Mouse (Mus musculus): ENCODE measurements around the gene Psen2. TPM values are rescaled to one million over a fixed set of nuclear protein-coding genes. Genes with fewer than 3 reads are reported as not detected.

The Psen2 gene
- 19.2 and 20.3 TPM in 2 replicates for polyA plus RNA-seq (2015; fragmentation: Nextera tagmentation; extraction: Ambion mirVana)

DNA sequence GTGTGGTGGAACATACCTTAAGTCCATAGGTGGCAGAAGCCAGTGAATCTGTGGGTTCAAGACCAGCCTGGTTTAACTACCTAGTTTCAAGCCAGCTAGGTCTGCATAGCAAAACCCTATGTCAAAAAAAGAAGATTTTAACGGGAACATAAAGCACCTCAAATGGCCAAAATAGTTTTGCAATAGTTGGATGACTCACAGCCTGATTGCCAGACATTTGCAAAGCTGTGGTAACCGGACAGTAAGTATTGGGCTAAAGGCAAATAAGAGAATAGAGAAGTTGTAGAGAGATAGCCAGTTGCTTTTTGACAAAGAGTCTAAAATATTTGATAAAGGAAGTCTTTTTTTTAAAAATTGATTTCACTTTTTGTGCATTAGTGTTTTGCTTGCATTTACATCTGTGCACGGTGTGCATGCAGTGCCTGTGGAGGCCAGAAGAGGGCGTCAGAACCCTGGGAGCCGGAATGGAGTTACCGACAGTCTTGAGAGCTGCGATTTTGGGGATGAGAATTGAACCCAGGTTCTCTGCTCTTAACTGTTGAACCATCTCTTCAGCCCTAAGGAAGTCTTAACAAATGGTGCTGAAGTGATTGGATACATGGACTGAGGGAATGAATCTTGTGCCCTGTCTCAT is at the start of gene Psen2:
Psen2 (minus strand) TSS at position 75 of the 634 bp plus-strand sequence.
- no peak within 1 kb of the TSS for H3K9ac ChIP-seq
- H3K4me2 ChIP-seq, result no peak within 1 kb of the TSS
- 24% methylated on average over 7 of the region's 7 CpGs for WGBS
- no peak for ATAC-seq (ENCODE audit: insufficient read depth, low FRiP score, low read depth)
- H3K27me3 ChIP-seq (replicated peaks), result no peaks in the 10 kb centered on the region
- no peak within 1 kb of the TSS for H3K4me3 ChIP-seq (replicated peaks)
- no peaks in the 10 kb centered on the region for H3K9me3 ChIP-seq
- H3K4me1 ChIP-seq, result 0 out of 2 replicates have a peak, but pooled peaks cover 5% of the 10 kb centered on the region
- H3K36me3 ChIP-seq, result no peaks in the 10 kb centered on the region
- H3K27ac ChIP-seq, result no peak within 1 kb of the TSS

DNA sequence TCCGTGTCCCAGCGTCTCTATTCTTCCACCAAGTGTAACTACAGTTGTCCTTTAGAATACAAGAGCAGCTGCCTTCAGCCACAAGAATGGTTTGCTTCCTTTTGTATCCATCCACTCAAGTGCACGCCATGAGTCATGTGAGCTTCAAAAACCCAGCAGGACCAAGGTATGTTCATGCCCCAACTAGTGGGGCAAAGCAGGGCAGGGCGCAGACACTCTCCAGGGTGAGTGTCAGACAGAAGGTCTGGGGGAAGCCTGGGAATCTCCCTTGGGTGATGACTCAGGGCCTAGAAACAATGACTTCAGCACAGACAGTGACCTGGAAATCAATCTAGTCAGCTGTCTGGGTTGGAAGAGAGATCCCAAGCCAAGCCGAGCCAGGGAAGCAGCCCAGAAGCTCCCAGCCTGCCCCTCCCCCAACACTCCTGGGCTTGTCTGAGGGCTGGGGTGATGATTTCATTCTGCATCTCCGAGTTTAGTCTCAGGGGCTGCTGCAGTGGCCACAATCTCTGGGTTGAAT is 49.6 kb upstream of the Psen2 start:
- 48% methylated on average over 6 of the region's 6 CpGs for WGBS
- Histone ChIP-seq H3K27me3 (replicated peaks) (no peaks in the 10 kb centered on the region), H3K4me3 (replicated peaks) (no peak overlapping the region), H3K4me2 (no peak overlapping the region), H3K9ac (no peak overlapping the region), H3K9me3 (no peaks in the 10 kb centered on the region), H3K4me1 (peaks cover 29% of the 10 kb centered on the region), H3K36me3 (no peaks in the 10 kb centered on the region), H3K27ac (peak overlapping the region; percentile 57; the same call in 1 of the 2 replicates)
- ATAC-seq (ENCODE audit: insufficient read depth, low FRiP score, low read depth), result peak; percentile 9; the same call in 1 of the 2 replicates

DNA sequence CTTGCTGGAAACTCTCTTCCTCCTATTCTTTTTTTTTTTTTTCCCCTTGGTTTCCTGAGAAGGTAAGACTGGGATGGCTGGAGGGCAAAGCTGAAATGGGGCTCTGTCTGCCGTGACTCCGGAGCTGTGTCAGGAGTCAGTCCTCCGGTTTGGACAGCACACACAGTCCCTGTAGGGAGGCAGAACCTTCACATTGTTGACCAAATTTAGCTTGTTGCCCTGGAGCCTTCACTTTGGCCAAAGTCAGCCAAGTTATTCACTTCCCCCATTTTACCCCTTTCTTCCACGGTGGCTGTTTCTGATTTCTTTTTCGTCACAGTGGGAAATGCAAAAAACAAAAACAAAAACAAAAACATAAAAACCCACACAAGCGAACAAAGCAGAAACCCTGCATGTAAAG is 49.0 kb upstream of the Psen2 start:
- no peaks in the 10 kb centered on the region for H3K27me3 ChIP-seq (replicated peaks)
- WGBS, result 65% methylated on average over 6 of the region's 6 CpGs
- H3K27ac ChIP-seq, result peak overlapping the region; percentile 57; the same call in 1 of the 2 replicates
- no peaks in the 10 kb centered on the region for H3K9me3 ChIP-seq
- no peaks in the 10 kb centered on the region for H3K36me3 ChIP-seq
- ATAC-seq (ENCODE audit: insufficient read depth, low FRiP score, low read depth), result no peak
- peaks cover 35% of the 10 kb centered on the region for H3K4me1 ChIP-seq
- no peak overlapping the region for H3K9ac ChIP-seq
- H3K4me3 ChIP-seq (replicated peaks), result no peak overlapping the region
- no peak overlapping the region for H3K4me2 ChIP-seq

DNA sequence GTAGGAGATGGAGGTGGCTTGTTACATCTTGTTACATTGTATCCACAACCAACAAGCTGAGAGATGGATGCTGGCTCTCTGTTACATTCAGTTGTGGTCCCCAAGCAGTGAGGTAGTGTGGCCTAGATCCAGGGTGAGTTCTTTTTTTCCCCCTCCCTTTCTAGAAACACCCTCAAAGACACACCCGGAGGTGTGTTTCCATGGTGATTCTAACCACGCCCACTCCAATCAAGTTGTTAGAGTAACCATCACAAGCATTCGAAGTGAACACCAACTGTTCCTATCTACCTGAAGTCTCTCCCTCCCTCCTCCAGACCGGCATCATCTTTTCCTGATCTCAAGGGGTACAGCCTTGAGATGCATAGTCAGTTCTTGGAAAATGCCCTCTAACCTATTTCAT is 45.7 kb upstream of the Psen2 start:
- H3K36me3 ChIP-seq, result no peaks in the 10 kb centered on the region

DNA sequence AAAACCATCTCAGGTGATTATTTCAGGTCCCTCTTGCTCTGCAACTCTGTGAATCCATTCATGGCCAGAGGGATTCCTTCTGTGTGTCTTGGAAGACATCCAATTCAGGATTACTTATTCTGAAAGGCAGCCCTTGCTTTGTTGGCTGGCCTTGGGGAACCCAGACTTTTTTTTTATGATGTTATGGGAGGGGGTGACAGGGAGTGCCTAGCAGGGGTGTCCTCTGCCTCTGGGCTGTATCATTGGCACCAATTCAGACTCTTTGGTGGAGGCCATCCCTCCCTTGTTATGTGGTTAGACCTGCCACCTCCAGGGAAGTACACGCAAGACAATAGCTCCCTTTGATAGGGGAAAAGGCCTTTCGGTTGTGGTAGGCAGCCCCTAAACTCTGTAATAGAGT is 44.4 kb upstream of the Psen2 start:
- peak; percentile 17; the same call in 1 of the 2 replicates for ATAC-seq (ENCODE audit: insufficient read depth, low FRiP score, low read depth)
- Histone ChIP-seq H3K4me2 (no peak overlapping the region), H3K27me3 (replicated peaks) (no peaks in the 10 kb centered on the region), H3K36me3 (no peaks in the 10 kb centered on the region), H3K9me3 (no peaks in the 10 kb centered on the region), H3K4me1 (peaks cover 18% of the 10 kb centered on the region), H3K9ac (no peak overlapping the region), H3K4me3 (replicated peaks) (no peak overlapping the region), H3K27ac (peak overlapping the region; percentile 33; the same call in 1 of the 2 replicates)
- 43% methylated on average over 2 of the region's 2 CpGs for WGBS

More for the DNA sequence above, 45.7 kb upstream of the Psen2 start:
- ATAC-seq (ENCODE audit: insufficient read depth, low FRiP score, low read depth), result no peak
- Histone ChIP-seq H3K27me3 (replicated peaks) (no peaks in the 10 kb centered on the region), H3K9ac (no peak overlapping the region), H3K27ac (no peak overlapping the region), H3K4me2 (no peak overlapping the region), H3K4me1 (peaks cover 23% of the 10 kb centered on the region), H3K4me3 (replicated peaks) (no peak overlapping the region), H3K9me3 (no peaks in the 10 kb centered on the region)
- 58% methylated on average over 4 of the region's 4 CpGs for WGBS

DNA sequence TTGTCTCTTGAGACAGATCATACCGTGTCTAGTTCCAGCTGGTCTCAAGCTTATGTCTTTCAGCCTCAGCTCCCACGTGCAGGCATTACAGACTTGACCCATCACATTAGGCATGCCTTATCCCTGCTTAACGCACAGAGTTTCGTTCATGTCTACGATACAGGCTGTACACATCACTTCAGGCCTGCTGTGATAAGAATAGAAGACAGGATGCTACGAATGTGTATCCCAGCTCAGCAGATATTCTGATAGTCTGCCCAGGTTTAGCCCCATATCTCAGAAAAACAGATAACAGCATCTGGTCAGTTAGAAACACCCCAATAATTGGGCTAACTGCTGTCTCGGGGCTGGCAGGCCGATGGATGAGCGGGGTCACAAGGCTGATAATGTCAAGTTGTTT is 43.7 kb upstream of the Psen2 start:
- Histone ChIP-seq H3K4me3 (replicated peaks) (no peak overlapping the region), H3K4me1 (peaks cover 20% of the 10 kb centered on the region), H3K9ac (no peak overlapping the region), H3K27me3 (replicated peaks) (no peaks in the 10 kb centered on the region), H3K27ac (no peak overlapping the region), H3K36me3 (no peaks in the 10 kb centered on the region), H3K4me2 (no peak overlapping the region), H3K9me3 (no peaks in the 10 kb centered on the region)
- WGBS, result 53% methylated on average over 9 of the region's 9 CpGs
- no peak for ATAC-seq (ENCODE audit: insufficient read depth, low FRiP score, low read depth)

DNA sequence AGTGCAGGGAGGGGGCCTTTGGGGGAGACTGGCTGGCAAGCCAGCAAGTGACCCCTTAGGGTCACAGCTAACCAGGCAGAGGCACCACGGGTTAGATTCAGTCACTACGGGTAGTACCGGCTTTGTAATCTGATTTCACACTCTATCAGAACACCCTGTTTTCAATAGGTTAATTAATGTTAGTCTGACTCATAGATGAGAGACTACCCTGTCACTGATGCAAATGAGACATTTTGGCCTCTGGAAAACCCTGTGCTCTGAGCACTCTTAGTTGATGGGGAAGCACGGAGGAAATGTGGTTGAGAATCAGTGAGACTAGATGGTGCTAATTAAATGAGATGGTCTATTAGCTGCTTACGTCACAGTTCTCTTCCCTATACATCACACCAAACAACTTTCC is 40.4 kb upstream of the Psen2 start:
- Histone ChIP-seq H3K9me3 (no peaks in the 10 kb centered on the region), H3K4me3 (replicated peaks) (no peak overlapping the region), H3K9ac (no peak overlapping the region), H3K4me1 (peaks cover 21% of the 10 kb centered on the region), H3K36me3 (no peaks in the 10 kb centered on the region), H3K27me3 (replicated peaks) (no peaks in the 10 kb centered on the region), H3K27ac (peak overlapping the region; percentile 66; the same call in 1 of the 2 replicates), H3K4me2 (no peak overlapping the region)
- no peak for ATAC-seq (ENCODE audit: insufficient read depth, low FRiP score, low read depth)
- 76% methylated on average over 5 of the region's 5 CpGs for WGBS

DNA sequence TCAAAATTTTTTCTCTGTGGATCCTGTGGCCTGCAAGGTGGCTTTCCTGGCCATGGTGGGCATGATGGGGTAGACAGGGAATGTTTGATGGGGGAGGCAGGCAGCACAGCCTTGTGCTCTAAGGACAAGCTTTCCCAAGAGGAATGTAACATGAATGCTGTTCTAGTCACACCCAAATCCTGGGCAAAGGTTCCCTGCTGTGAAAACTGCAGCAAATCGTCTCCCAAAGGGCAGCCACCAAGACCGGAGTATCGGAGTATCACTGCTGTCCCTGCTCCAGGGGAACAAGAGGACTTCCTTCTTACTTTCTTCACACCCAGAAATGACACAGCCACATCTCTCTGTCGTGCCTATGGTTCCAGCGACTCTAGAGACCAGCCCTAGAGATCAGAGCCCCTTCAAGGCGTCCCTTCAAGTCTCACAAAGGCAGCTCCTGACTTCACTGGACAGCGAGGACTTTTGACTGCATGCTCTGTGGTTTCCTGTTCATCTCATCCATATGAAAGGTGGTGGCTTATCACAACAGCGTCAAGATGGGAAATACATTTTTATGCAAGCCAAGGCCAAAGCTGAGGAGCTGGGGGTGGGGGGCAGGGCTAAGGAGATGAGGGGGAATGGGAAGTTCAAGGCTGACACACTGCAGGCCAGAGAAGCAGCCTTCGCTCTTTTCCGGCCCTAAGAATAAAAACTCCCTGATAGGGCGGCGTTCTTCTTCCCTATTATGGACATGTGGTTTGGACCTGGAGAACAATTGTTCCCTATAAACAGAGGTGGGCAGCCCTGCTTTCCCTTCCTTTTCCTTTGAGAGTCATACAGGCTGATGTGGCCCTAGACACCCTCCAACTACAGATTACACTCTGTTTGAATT is 39.2 kb upstream of the Psen2 start:
- Histone ChIP-seq H3K4me1 (peaks cover 15% of the 10 kb centered on the region), H3K27ac (peak overlapping the region; percentile 66), H3K27me3 (replicated peaks) (no peaks in the 10 kb centered on the region), H3K4me2 (no peak overlapping the region; the same call in 1 of the 2 replicates), H3K9ac (no peak overlapping the region), H3K36me3 (no peaks in the 10 kb centered on the region), H3K9me3 (no peaks in the 10 kb centered on the region), H3K4me3 (replicated peaks) (no peak overlapping the region)
- ATAC-seq (ENCODE audit: insufficient read depth, low FRiP score, low read depth), result peak; percentile 41; the same call in 1 of the 2 replicates
- WGBS, result 53% methylated on average over 12 of the region's 12 CpGs

DNA sequence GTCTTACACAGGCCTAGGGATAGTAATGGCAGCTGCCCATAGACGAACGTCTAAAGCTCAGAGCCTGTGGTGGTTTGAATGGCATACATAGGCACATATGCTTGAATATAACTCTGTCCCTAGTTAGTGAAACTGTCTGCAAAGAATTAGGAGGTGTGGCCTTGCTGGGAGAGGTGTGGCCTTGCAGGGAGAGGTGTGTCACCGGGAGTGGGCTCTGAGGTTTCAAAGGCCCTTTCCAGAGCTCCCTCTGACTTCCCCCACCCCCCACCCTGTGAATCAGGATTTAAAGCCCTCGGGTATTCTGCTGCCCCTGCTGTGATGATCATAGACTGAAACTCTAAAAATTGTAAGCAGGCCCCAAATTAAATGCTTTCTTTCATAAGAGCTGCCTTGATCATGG is 37.8 kb upstream of the Psen2 start:
- peaks cover 12% of the 10 kb centered on the region; the same call in 1 of the 2 replicates for H3K4me1 ChIP-seq
- H3K4me3 ChIP-seq (replicated peaks), result no peak overlapping the region
- H3K4me2 ChIP-seq, result no peak overlapping the region
- no peaks in the 10 kb centered on the region for H3K27me3 ChIP-seq (replicated peaks)
- H3K9me3 ChIP-seq, result no peaks in the 10 kb centered on the region
- no peak overlapping the region for H3K9ac ChIP-seq
- 0 out of 2 replicates have a peak, but pooled peaks have one; percentile 28 for ATAC-seq (ENCODE audit: insufficient read depth, low FRiP score, low read depth)
- WGBS, result 45% methylated on average over 4 of the region's 4 CpGs
- no peaks in the 10 kb centered on the region for H3K36me3 ChIP-seq
- 0 out of 2 replicates have a peak overlapping the region, but pooled peaks have one; percentile 1 for H3K27ac ChIP-seq

DNA sequence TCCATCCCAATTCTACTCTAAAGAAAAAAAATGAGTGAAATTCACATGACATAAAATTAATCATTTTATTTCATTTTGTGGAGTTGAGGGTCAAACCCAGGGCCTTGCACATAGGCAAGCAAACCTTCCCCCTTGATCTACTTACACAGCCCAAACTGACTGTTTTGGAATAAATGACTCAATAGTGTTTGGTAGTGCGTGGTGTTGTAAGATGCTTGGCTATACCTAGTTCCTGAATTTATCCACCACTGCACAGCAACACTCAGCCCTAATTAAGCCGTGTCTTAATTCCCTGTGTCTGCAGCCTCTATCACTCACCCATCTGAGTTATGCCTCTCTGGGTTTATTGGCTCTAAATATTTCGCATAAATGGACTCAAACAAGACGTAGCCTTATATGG is 37.1 kb upstream of the Psen2 start:
- no peaks in the 10 kb centered on the region for H3K9me3 ChIP-seq
- peaks cover 12% of the 10 kb centered on the region; the same call in 1 of the 2 replicates for H3K4me1 ChIP-seq
- H3K36me3 ChIP-seq, result no peaks in the 10 kb centered on the region
- no peak for ATAC-seq (ENCODE audit: insufficient read depth, low FRiP score, low read depth)
- H3K27ac ChIP-seq, result no peak overlapping the region
- H3K27me3 ChIP-seq (replicated peaks), result no peaks in the 10 kb centered on the region
- 88% methylated on average over 4 of the region's 4 CpGs for WGBS
- no peak overlapping the region for H3K9ac ChIP-seq
- no peak overlapping the region for H3K4me2 ChIP-seq
- no peak overlapping the region for H3K4me3 ChIP-seq (replicated peaks)

DNA sequence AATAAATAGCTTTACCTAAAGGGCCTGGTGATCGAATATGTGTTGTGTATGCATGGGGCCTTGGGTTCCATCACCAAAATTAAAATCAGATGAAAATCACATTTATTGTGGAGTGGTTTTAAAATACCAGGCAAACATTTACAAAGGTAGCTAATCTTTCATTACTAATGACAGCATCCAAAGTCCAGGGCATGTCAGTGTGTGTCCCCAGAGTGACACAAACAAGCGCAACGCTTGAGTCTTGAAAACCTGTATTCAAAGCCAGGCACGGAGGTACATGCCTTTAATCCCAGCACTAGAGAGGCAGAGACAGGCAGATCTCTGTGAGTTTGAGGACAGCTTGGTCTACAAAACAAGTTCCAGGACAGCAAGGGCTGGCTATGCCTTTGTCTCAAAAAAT is 36.5 kb upstream of the Psen2 start:
- Histone ChIP-seq H3K4me3 (replicated peaks) (no peak overlapping the region), H3K27ac (no peak overlapping the region), H3K36me3 (no peaks in the 10 kb centered on the region), H3K4me1 (peaks cover 12% of the 10 kb centered on the region; the same call in 1 of the 2 replicates), H3K27me3 (replicated peaks) (no peaks in the 10 kb centered on the region), H3K9me3 (no peaks in the 10 kb centered on the region), H3K9ac (no peak overlapping the region), H3K4me2 (no peak overlapping the region)
- ATAC-seq (ENCODE audit: insufficient read depth, low FRiP score, low read depth), result no peak
- 80% methylated on average over 4 of the region's 4 CpGs for WGBS

DNA sequence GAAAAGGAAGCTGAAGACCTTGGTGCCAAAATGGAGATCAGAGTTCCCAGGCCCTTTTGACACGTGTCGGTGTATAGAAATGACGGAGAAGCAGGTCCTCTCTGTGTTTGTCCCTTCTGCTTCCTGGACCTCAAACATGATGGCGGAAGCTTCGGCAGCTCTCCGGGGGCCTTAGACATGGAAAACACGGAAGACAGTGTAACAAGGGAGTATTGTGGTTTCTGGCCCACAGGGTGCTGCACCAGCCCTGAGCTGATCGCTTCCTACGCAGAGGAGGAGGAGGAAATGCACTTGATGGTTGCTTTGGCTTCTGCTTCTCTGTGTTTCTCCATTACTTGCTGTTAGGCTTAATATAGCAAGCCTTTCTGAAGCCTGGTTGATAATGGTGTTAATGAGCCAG is 32.9 kb upstream of the Psen2 start:
- Histone ChIP-seq H3K27me3 (replicated peaks) (no peaks in the 10 kb centered on the region), H3K9me3 (no peaks in the 10 kb centered on the region), H3K9ac (no peak overlapping the region), H3K4me1 (no peaks in the 10 kb centered on the region), H3K27ac (no peak overlapping the region), H3K4me3 (replicated peaks) (no peak overlapping the region), H3K36me3 (no peaks in the 10 kb centered on the region), H3K4me2 (no peak overlapping the region)
- no peak for ATAC-seq (ENCODE audit: insufficient read depth, low FRiP score, low read depth)
- 82% methylated on average over 9 of the region's 9 CpGs for WGBS
